Mouse (Mus musculus): ENCODE measurements around the gene Ptgir. TPM values are rescaled to one million over a fixed set of nuclear protein-coding genes. Genes with fewer than 3 reads are reported as not detected.

Ptgir gene
- total RNA-seq, 2 experiments from 2014 or later = 0.96 to 1.1 TPM

- no peak for DNase-seq (ENCODE audit: low spot score in 2 of 2)
These were observed 15.3 kb upstream of the Ptgir start for GRCm38 (mm10) chr7:16890944-16891343.

GRCm38 (mm10) chr7:16891641-16892351 is 14.5 kb upstream of the Ptgir start, which contains the start of gene Gng8:
Gene Gng8, plus strand, starts transcription at chr7:16891786.
- peak; percentile 82 to 87 for DNase-seq (ENCODE audit: low spot score in 2 of 2)

GRCm38 (mm10) chr7:16892352-16892730 is 13.9 kb upstream of the Ptgir start:
- no peak for DNase-seq (ENCODE audit: low spot score in 2 of 2)

- no peak for DNase-seq (ENCODE audit: low spot score in 2 of 2)
These were observed 12.7 kb upstream of the Ptgir start for GRCm38 (mm10) chr7:16893612-16894011.

GRCm38 (mm10) chr7:16894279-16894678 is 12.0 kb upstream of the Ptgir start:
- DNase-seq (ENCODE audit: low spot score in 2 of 2) = no peak

- peak; percentile 75 to 77 for DNase-seq (ENCODE audit: low spot score in 2 of 2)
These were observed 11.3 kb upstream of the Ptgir start for GRCm38 (mm10) chr7:16895000-16895399.

- no peak for DNase-seq (ENCODE audit: low spot score in 2 of 2)
These were observed 10.8 kb upstream of the Ptgir start for GRCm38 (mm10) chr7:16895511-16895910.

GRCm38 (mm10) chr7:16900526-16900925 is 5.8 kb upstream of the Ptgir start:
- DNase-seq (ENCODE audit: low spot score in 2 of 2) = no peak

GRCm38 (mm10) chr7:16903439-16903955 is 2.8 kb upstream of the Ptgir start:
- DNase-seq (ENCODE audit: low spot score in 2 of 2) = no peak

- no peak for DNase-seq (ENCODE audit: low spot score in 2 of 2)
These were observed 2.1 kb upstream of the Ptgir start for GRCm38 (mm10) chr7:16904120-16904675.

- no peak for DNase-seq (ENCODE audit: low spot score in 2 of 2)
These were observed 734 bp upstream of the Ptgir start for GRCm38 (mm10) chr7:16905491-16906021.

GRCm38 (mm10) chr7:16906889-16907559 is 734 bp downstream of the Ptgir start:
- DNase-seq (ENCODE audit: low spot score in 2 of 2) = no peak

GRCm38 (mm10) chr7:16907842-16908241 is 1.6 kb downstream of the Ptgir start:
- DNase-seq (ENCODE audit: low spot score in 2 of 2) = no peak

- no peak for DNase-seq (ENCODE audit: low spot score in 2 of 2)
These were observed 2.1 kb downstream of the Ptgir start for GRCm38 (mm10) chr7:16908367-16908766.

- DNase-seq (ENCODE audit: low spot score in 2 of 2) = no peak
These were observed 2.6 kb downstream of the Ptgir start for GRCm38 (mm10) chr7:16908859-16909258.

GRCm38 (mm10) chr7:16909909-16910308 is 3.6 kb downstream of the Ptgir start:
- no peak for DNase-seq (ENCODE audit: low spot score in 2 of 2)

- DNase-seq (ENCODE audit: low spot score in 2 of 2) = no peak
These were observed 5.6 kb downstream of the Ptgir start for GRCm38 (mm10) chr7:16911904-16912303.

- DNase-seq (ENCODE audit: low spot score in 2 of 2) = no peak
These were observed 6.1 kb downstream of the Ptgir start for GRCm38 (mm10) chr7:16912360-16912759.

GRCm38 (mm10) chr7:16913806-16914452 is 7.6 kb downstream of the Ptgir start:
- DNase-seq (ENCODE audit: low spot score in 2 of 2) = peak; percentile 72 to 76

- no peak for DNase-seq (ENCODE audit: low spot score in 2 of 2)
These were observed 8.4 kb downstream of the Ptgir start for GRCm38 (mm10) chr7:16914453-16915343.

Measured in adrenal gland, adult 18-20 months (tissue).